Mouse (Mus musculus) gastrocnemius, adult 18-20 months (tissue): ENCODE results near the gene Pnpla1. TPM values are rescaled to one million over a fixed set of nuclear protein-coding genes. Genes with fewer than 3 reads are reported as not detected.
"Not testable (repeated sequence)": the region's sequence is repeated elsewhere in the genome, so short reads cannot be mapped to it uniquely, and the experiment has no call there.

ENCODE experiments used
- DNase-seq: peaks from one replicate; pipeline ENCODE4 v3.0.0; 2021; ENCODE audit warnings: low spot score
- long read RNA-seq, 2 experiments: library from polyadenylated mRNA; stranded (forward); transcript quantifications; one replicate each; pipeline ENCODE4 v2.0.0; 2021
- total RNA-seq, 2 experiments: library from RNA; stranded (reverse); gene quantifications; 2 replicates each; pipeline ENCODE4 v1.2.3; 2021

The Pnpla1 gene
- total RNA-seq, result under 1 TPM in 1 of 2 experiments, not detected in 1; 0.05 TPM
- long read RNA-seq, experiment 1, result 0 reads
- long read RNA-seq, experiment 2, result 0 reads

- DNase-seq, result no peak
These were observed at the start of gene Pnpla1 for GRCm38 (mm10) chr17:28858205-28858604. Pnpla1 (plus strand) TSS chr17:28858411.

- no peak for DNase-seq
These were observed 49.5 kb upstream of the Pnpla1 start for GRCm38 (mm10) chr17:28808714-28809113.

GRCm38 (mm10) chr17:28809175-28809831 lies 48.9 kb upstream of the Pnpla1 start:
- no peak for DNase-seq

- DNase-seq, result no peak
These were observed 45.9 kb upstream of the Pnpla1 start for GRCm38 (mm10) chr17:28812345-28812744.

GRCm38 (mm10) chr17:28814529-28815097 lies 43.6 kb upstream of the Pnpla1 start:
- DNase-seq, result no peak

GRCm38 (mm10) chr17:28815384-28816004 lies 42.7 kb upstream of the Pnpla1 start:
- no peak for DNase-seq

GRCm38 (mm10) chr17:28816326-28816725 lies 41.9 kb upstream of the Pnpla1 start:
- DNase-seq, result not testable (repeated sequence)

GRCm38 (mm10) chr17:28816875-28817811 lies 41.1 kb upstream of the Pnpla1 start:
- no peak for DNase-seq

GRCm38 (mm10) chr17:28820189-28820588 lies 38.0 kb upstream of the Pnpla1 start:
- DNase-seq, result no peak

GRCm38 (mm10) chr17:28823004-28823745 lies 35.0 kb upstream of the Pnpla1 start:
- no peak for DNase-seq

- no peak for DNase-seq
These were observed 34.5 kb upstream of the Pnpla1 start for GRCm38 (mm10) chr17:28823749-28824148.

GRCm38 (mm10) chr17:28824896-28825295 lies 33.3 kb upstream of the Pnpla1 start:
- no peak for DNase-seq

GRCm38 (mm10) chr17:28825359-28826041 lies 32.7 kb upstream of the Pnpla1 start:
- DNase-seq, result no peak

GRCm38 (mm10) chr17:28827665-28828231 lies 30.5 kb upstream of the Pnpla1 start:
- DNase-seq, result no peak

- DNase-seq, result no peak
These were observed 29.1 kb upstream of the Pnpla1 start for GRCm38 (mm10) chr17:28829120-28829519.

- peak; percentile 13 for DNase-seq
These were observed 27.1 kb upstream of the Pnpla1 start for GRCm38 (mm10) chr17:28831065-28831464.

- no peak for DNase-seq
These were observed 26.2 kb upstream of the Pnpla1 start for GRCm38 (mm10) chr17:28832040-28832439.

GRCm38 (mm10) chr17:28832875-28833274 lies 25.3 kb upstream of the Pnpla1 start:
- DNase-seq, result no peak

- peak; percentile 47 for DNase-seq
These were observed 23.5 kb upstream of the Pnpla1 start for GRCm38 (mm10) chr17:28834676-28835075.

GRCm38 (mm10) chr17:28837840-28838239 lies 20.4 kb upstream of the Pnpla1 start:
- no peak for DNase-seq
